Mouse (Mus musculus) intestine, embryonic 14.5 days (tissue): Measurements from ENCODE around the gene Col4a3. TPM values are rescaled to one million over a fixed set of nuclear protein-coding genes. Genes with fewer than 3 reads are reported as not detected.

Source experiments
- ATAC-seq: fragments of 200-750 bp; cut with Nextera tagmentation; replicated peaks from 2 replicates; pipeline ENCODE4 v1.8.0; 2017; ENCODE audit warnings: low read depth, moderate number of reproducible peaks, moderate TSS enrichment, moderate library complexity; ENCODE audit not compliant: low FRiP score, low TSS enrichment
- DNase-seq: peaks from one replicate; pipeline ENCODE4 v3.0.0-alpha.2; 2018; ENCODE audit warnings: low spot score
- H3K27ac ChIP-seq: fragments of 300-500 bp; sonication (generic); 2 replicates; pipeline ENCODE4 v1.5.1; 2014; ENCODE audit warnings: low read depth, mild to moderate bottlenecking, control low read depth
- H3K27me3 ChIP-seq: fragments of 300-500 bp; sonication (generic); replicated peaks from 2 replicates; pipeline ENCODE4 v1.6.1; 2014; ENCODE audit warnings: low read length, control low read depth; ENCODE audit not compliant: control insufficient read depth, insufficient read depth
- H3K36me3 ChIP-seq: fragments of 300-500 bp; sonication (generic); 2 replicates; pipeline ENCODE4 v1.6.1; 2014; ENCODE audit warnings: low read length, control low read depth; ENCODE audit not compliant: control insufficient read depth, insufficient read depth
- H3K4me1 ChIP-seq: fragments of 300-500 bp; sonication (generic); replicated peaks from 2 replicates; pipeline ENCODE4 v1.6.1; 2014; ENCODE audit warnings: low read length, control low read depth, mixed read lengths; ENCODE audit not compliant: control insufficient read depth, insufficient read depth
- H3K4me2 ChIP-seq: fragments of 300-500 bp; sonication (generic); 2 replicates; pipeline ENCODE4 v1.6.1; 2014; ENCODE audit warnings: low read length
- H3K4me3 ChIP-seq: fragments of 300-500 bp; sonication (generic); 2 replicates; pipeline ENCODE4 v1.5.1; 2014; ENCODE audit warnings: low read depth, low read length, control low read depth, mixed read lengths
- H3K9ac ChIP-seq: fragments of 300-500 bp; sonication (generic); 2 replicates; pipeline ENCODE4 v1.6.1; 2014; ENCODE audit warnings: mild to moderate bottlenecking, low read length
- H3K9me3 ChIP-seq: fragments of 300-500 bp; sonication (generic); 2 replicates; pipeline ENCODE4 v1.6.1; 2016; ENCODE audit warnings: low read length, control low read depth; ENCODE audit not compliant: control insufficient read depth
- WGBS: fragments of 180-500 bp; shearing (Covaris S2); extraction: QIAGEN DNeasy Blood & Tissue Kit; methylation state at CpG from one replicate; pipeline ENCODE4 v1.1.7; 2014; 5-methylcytosine and 5-hydroxymethylcytosine counted together
- polyA plus RNA-seq: library from polyadenylated mRNA; unstranded; fragments of >200 nt; fragmentation: Nextera tagmentation; extraction: Ambion mirVana; gene quantifications from 2 replicates; pipeline ENCODE4 v1.2.1, GENCODE M21; 2014

Col4a3 gene
- polyA plus RNA-seq, 1 experiment from 2014 or later, result 0.20 TPM

GRCm38 (mm10) chr1:82590266-82590665 is 3.5 kb downstream of the Col4a3 start:
- H3K4me2 ChIP-seq, result no peak overlapping the region
- H3K27me3 ChIP-seq, result peaks cover 17% of the 10 kb centered on the region
- no peak overlapping the region for H3K27ac ChIP-seq
- ATAC-seq (no peak), DNase-seq (no peak)
- no peaks in the 10 kb centered on the region for H3K9me3 ChIP-seq
- no peaks in the 10 kb centered on the region for H3K4me1 ChIP-seq
- H3K9ac ChIP-seq, result no peak overlapping the region
- 66% methylated on average over 4 of the region's 4 CpGs for WGBS
- H3K36me3 ChIP-seq, result no peaks in the 10 kb centered on the region
- H3K4me3 ChIP-seq, result no peak overlapping the region

DNA sequence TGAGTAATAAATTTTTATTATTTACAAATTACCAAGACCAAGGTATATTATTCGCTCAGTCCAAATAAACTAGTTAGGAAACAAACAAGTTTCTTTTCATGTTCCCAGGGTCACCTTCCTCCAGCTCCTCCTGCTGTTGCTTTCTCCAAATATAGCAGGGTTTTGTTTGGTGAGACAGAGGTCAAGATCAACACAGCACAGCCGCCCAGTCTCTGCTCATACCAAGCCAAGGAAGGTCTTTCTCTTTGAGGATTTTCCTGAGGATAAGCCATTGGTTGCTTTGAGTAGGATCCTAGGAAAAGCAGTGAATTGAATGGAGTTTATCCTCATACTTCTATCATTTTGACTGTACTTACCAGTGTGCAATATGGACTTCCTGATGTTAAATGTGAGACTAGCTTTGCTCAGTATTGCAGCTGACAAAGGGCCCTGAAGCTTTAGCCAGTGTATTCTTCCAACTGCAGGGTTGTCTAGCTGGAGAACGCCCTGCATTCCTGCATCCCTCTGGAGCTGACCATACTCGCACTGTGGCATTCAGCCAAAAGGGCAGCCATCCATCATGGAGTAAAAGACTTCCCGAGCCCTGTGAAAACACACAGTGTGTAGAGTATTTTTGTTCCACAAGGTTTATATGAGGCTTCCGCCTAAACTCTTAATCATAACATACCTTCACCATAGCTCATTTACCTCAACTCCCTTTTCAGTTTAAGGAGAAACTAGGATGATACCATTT is 10.3 kb downstream of the Col4a3 start:
- Histone ChIP-seq H3K9ac (no peak overlapping the region), H3K9me3 (no peaks in the 10 kb centered on the region), H3K4me3 (no peak overlapping the region), H3K27ac (no peak overlapping the region), H3K4me1 (no peaks in the 10 kb centered on the region), H3K4me2 (no peak overlapping the region), H3K36me3 (no peaks in the 10 kb centered on the region), H3K27me3 (no peaks in the 10 kb centered on the region)
- ATAC-seq (no peak), DNase-seq (peak; percentile 64)
- 29% methylated on average over 6 of the region's 6 CpGs for WGBS

DNA sequence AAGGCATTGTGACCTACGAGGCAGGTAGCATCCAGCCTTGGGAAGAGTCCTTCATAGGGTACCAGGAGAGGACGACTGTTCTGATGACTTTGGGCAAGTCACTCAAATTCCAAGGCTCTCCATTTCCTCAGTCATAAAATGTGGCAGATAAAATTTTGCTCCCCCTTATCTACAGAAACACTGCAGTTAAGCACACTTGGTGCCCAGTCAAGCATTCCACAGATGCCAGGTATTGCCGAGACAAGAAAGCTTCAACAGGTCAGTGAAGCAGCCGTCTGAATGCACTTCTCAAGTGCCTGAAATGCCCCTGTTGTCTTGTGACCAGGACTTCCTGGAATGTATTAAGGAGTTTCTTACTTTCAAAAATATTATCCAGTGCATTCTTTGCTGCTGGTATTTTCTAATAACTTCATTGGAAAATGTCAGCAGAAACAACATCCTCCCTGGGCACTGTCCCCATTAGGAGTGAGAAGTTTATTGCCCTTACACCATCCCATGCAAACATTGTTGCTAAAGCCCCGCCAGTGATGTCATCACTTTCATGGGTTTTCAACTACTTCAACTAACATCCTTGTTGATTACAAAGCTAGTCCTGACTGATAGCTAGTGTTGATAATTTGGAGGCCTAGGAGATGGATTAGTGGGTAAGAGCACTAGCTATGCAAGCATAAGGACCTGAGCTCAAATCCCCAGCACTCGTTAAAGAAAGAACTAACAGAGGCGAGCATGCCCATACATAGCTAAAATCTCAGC is 16.7 kb downstream of the Col4a3 start:
- DNase-seq (no peak), ATAC-seq (no peak)
- no peaks in the 10 kb centered on the region for H3K36me3 ChIP-seq
- H3K27me3 ChIP-seq, result no peaks in the 10 kb centered on the region
- no peak overlapping the region for H3K27ac ChIP-seq
- H3K4me3 ChIP-seq, result no peak overlapping the region
- 65% methylated on average over 7 of the region's 7 CpGs for WGBS
- no peak overlapping the region for H3K4me2 ChIP-seq
- H3K4me1 ChIP-seq, result no peaks in the 10 kb centered on the region
- H3K9me3 ChIP-seq, result no peaks in the 10 kb centered on the region
- H3K9ac ChIP-seq, result no peak overlapping the region

DNA sequence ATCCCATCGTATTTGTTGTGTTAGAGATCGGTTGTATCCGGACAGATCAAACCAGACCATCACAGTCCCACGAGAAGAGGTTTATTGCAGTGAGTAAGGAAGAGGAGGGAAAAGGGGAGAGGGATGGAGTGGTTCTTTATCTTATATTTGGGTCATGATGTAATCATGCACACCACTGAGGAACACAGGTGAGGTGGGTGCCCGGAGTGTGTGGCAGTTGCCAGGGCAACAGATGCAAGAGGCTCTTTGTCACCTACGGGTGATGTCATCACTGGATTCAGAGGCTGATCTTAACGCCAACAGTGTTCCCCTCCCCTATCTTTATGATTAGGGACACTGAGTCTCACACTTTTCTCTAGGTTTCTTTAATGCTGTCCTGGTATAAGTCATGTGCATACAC is 18.6 kb downstream of the Col4a3 start:
- no peak overlapping the region for H3K9ac ChIP-seq
- no peaks in the 10 kb centered on the region for H3K9me3 ChIP-seq
- WGBS, result 90% methylated on average over 7 of the region's 7 CpGs
- H3K27ac ChIP-seq, result no peak overlapping the region
- no peaks in the 10 kb centered on the region for H3K27me3 ChIP-seq
- H3K4me3 ChIP-seq, result no peak overlapping the region
- H3K36me3 ChIP-seq, result no peaks in the 10 kb centered on the region
- no peak for ATAC-seq
- no peaks in the 10 kb centered on the region for H3K4me1 ChIP-seq
- DNase-seq, result no peak
- no peak overlapping the region for H3K4me2 ChIP-seq

DNA sequence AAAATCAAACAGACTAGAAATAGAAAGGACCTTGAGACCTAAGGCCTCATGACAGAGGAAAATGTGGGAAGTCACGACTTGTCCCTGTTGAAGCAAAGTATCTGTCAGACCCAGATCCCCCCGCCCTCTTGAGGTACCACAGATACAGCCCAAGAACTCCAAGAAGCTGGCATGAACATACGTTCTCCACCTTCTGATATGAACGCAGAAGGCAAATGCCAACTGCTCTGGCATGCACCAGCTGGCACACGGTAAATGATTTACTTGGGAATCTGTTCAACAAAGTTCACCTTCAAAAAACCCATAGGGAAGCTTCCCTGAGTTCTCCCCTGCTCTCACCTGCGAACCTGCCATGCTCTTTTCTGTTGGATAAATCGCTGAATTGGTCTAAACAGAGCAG is 19.1 kb downstream of the Col4a3 start:
- DNase-seq (no peak), ATAC-seq (no peak)
- Histone ChIP-seq H3K4me2 (no peak overlapping the region), H3K27me3 (no peaks in the 10 kb centered on the region), H3K27ac (no peak overlapping the region), H3K36me3 (no peaks in the 10 kb centered on the region), H3K9ac (no peak overlapping the region), H3K4me1 (no peaks in the 10 kb centered on the region), H3K4me3 (no peak overlapping the region), H3K9me3 (no peaks in the 10 kb centered on the region)
- 83% methylated on average over 7 of the region's 7 CpGs for WGBS

GRCm38 (mm10) chr1:82608646-82609262 is 22.0 kb downstream of the Col4a3 start:
- Histone ChIP-seq H3K4me3 (no peak overlapping the region), H3K4me1 (no peaks in the 10 kb centered on the region), H3K27me3 (no peaks in the 10 kb centered on the region), H3K9me3 (no peaks in the 10 kb centered on the region), H3K9ac (no peak overlapping the region), H3K27ac (no peak overlapping the region), H3K4me2 (no peak overlapping the region), H3K36me3 (no peaks in the 10 kb centered on the region)
- DNase-seq (no peak), ATAC-seq (no peak)
- WGBS, result 77% methylated on average over 9 of the region's 9 CpGs

- DNase-seq (no peak), ATAC-seq (no peak)
- no peak overlapping the region for H3K9ac ChIP-seq
- no peak overlapping the region for H3K27ac ChIP-seq
- H3K27me3 ChIP-seq, result no peaks in the 10 kb centered on the region
- H3K4me1 ChIP-seq, result no peaks in the 10 kb centered on the region
- no peak overlapping the region for H3K4me2 ChIP-seq
- no peak overlapping the region for H3K4me3 ChIP-seq
- no peaks in the 10 kb centered on the region for H3K9me3 ChIP-seq
- H3K36me3 ChIP-seq, result no peaks in the 10 kb centered on the region
- WGBS, result 59% methylated on average over 9 of the region's 9 CpGs
Observed at GRCm38 (mm10) chr1:82612061-82612660, 25.4 kb downstream of the Col4a3 start.

DNA sequence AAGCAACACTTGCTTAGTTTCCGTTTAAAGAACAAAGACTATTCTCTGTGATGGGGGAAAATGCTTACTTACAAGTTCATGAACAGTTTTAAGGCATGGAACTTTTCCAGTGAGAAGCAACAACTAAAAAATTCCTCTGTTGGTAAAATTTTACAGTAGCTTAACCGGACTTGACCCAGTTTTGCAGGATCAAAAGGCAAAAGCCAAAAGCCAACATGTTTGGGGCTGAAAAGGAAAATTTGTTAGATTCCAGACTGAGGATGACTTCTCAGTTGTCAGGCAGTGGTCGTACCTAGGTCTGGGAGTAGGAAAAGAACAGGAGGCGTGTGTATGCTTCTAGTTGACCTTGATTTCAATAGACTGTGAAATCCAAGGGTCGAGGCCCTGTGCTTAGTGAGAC is 31.3 kb downstream of the Col4a3 start:
- Histone ChIP-seq H3K27ac (no peak overlapping the region), H3K4me2 (no peak overlapping the region), H3K9ac (no peak overlapping the region), H3K9me3 (no peaks in the 10 kb centered on the region), H3K27me3 (no peaks in the 10 kb centered on the region), H3K36me3 (no peaks in the 10 kb centered on the region), H3K4me1 (no peaks in the 10 kb centered on the region), H3K4me3 (no peak overlapping the region)
- WGBS, result 68% methylated on average over 5 of the region's 5 CpGs
- ATAC-seq, result no peak
- DNase-seq, result no peak
